Mouse (Mus musculus): ENCODE results near the gene Angel2. TPM values are rescaled to one million over a fixed set of nuclear protein-coding genes. Genes with fewer than 3 reads are reported as not detected.
A peak's percentile ranks its signal among the peaks of the same experiment; 100 is the strongest.

Gene Angel2
- total RNA-seq, 2 experiments from 2014 or later = 50.2 to 60.1 TPM

DNA sequence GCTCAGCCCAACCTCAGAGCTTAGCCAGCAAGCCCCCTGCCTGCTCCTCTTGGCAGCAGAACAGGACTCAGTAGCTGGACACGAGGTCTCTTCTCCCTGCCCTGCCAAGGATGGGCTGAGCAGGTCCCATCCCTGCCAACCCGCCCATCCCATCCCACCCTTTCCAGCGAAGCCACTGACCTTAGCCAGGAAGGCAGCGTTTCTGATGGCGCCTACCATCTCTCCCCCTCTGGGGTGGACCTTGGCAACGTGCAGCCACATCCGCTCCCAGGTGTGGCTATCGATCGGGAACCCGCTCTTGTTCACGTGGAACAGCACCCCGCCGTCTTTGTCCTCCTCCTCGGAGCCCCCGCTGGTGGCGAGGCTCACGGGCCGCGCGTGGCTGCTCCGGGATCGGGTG lies 53.1 kb downstream of the Angel2 start:
- no peak for DNase-seq (ENCODE audit: extremely low spot score in 1 of 2, low spot score in 1 of 2)

DNA sequence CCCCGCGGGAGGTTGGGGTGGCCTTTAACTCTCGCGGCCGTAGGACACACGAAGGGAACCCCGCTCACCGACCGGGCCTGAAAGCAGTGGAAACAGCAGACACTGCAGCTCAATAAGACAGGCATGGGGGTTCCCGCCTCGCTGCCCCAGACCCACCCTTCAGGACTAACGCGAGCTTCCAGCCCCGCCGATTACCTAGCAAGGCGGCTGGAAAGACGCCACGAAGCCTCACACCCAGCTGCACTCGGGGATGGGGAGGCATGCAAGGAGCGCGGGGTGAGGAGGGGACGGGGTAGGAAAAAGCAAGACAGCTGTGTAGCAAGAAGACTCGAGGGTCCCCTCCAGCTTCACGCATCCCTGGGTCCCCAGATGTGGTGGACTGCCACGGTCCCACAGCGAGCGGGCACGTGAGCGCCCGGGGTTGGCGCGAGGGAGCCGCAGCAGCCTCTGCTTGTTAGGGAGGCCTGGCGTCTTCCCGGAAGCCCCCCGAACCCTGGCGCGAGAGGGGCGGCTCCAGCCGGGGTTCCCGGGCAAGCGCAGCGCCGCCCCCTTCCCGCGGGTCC lies 53.7 kb downstream of the Angel2 start:
- DNase-seq (ENCODE audit: extremely low spot score in 1 of 2, low spot score in 1 of 2) = no peak

DNA sequence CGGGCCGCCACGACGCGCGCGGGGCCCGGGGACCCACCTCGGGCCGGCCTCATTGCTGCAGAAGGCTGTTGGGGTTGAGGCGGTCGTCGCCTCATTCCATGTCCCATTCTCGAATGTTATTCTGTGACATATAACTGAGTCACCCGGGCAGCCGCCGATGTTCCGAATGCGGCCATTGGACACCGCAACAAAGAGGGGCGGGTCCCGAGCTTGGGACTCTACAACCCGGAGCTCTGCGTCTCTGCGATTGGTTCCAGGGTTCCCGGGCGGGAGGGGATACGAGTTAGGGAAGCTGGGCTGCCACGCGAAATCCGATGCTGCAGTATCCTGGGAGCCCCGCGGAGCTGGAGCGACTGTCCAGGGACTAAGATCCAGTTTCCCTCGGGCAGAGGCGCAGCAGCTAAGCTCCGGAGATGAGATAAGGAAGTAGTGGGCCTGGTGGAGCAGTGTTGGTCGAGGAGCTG lies 54.2 kb downstream of the Angel2 start, which contains the start of gene Vash2:
Gene Vash2, minus strand, starts transcription at position 197 of the 464 bp plus-strand sequence.
- DNase-seq (ENCODE audit: extremely low spot score in 1 of 2, low spot score in 1 of 2) = peak; percentile 44 to 53

- no peak for DNase-seq (ENCODE audit: extremely low spot score in 1 of 2, low spot score in 1 of 2)
Observed at GRCm38 (mm10) chr1:190980470-190980869, 55.6 kb downstream of the Angel2 start.

DNA sequence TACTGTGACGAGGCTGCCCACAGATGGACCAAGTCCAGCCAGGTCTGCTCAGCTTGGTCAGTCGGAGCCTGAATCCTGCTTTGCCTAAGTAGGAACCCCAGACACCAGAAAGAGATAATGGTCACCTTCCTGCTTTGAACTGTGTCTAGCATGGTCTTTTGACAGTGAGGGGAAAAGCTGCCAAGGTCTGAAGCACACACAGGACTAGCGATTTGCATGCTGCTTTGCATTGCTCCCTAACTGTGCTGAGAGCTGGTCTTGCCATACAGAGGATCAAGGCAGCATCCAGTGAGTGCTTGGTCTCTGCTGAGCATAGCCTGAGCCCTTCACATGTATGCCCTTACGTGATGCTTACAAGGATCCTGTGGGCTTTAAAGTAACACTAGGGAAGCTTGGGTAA lies 56.5 kb downstream of the Angel2 start:
- DNase-seq (ENCODE audit: extremely low spot score in 1 of 2, low spot score in 1 of 2) = no peak

DNA sequence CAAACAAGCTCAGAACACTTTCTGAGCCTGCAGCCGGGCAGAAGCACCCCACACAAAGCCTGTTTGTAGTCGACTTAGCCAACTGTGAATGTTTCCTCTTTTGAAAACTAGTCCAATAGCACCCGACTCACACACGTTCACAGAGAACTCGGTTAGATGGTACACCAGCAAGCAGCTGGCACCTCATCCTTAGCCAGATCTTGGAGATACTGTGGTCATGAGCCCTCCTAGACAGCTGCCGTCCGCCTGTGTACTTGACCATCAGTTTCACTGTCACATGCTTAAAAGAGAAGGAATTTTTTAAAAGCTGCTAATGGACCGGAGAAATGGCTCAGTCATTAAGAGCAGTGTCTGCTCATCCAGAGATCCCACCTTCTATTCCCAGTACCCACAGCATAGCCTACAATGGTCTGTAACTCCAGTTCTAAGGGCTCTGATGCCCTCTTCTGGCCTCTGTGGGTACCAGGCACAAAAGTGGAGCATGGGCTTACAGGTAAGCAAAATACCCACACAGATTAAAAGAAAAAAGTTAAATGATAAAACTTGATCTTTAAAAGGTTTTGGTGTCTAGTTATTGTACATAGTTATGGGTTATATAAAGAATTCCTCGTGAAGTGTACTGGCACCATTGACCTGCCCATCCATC lies 64.6 kb downstream of the Angel2 start:
- DNase-seq (ENCODE audit: extremely low spot score in 1 of 2, low spot score in 1 of 2) = no peak

GRCm38 (mm10) chr1:190995548-190995947 lies 70.6 kb downstream of the Angel2 start:
- peak in 1 of 2 experiments; percentile 55 for DNase-seq (ENCODE audit: extremely low spot score in 1 of 2, low spot score in 1 of 2)

DNA sequence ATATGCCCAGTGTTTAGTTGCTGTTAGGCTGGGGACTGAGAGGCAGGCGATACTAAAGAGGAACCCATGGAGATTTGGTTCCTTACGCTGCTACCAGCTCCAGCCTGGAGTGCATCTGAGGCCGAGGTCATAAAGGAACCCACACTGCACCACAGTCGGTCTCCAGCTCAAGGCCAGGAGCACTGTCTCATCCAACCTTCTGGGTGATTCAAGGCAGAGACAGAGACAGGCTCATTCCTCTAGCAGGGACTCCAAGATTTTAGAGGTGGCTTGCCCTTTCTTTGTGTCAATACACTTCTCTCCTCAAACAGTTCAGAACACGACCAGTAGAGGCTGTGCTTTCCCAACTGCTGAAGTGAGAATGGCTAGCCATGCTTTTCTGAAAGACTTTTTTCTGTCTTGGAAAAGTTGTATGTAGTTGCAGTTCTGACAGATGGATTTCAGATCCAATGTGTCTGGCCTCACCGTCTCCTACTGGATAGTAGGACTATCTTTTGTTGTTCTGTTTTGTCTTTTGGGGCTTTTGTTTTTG lies 71.5 kb downstream of the Angel2 start:
- no peak for DNase-seq (ENCODE audit: extremely low spot score in 1 of 2, low spot score in 1 of 2)

Other genes with a start within 250 kb of the Angel2 start
- 10 to 100 TPM; 69.0 to 74.8 TPM for gene Rps6kc1, start 13.3 kb upstream of the Angel2 start, total RNA-seq (2021)
- gene Vash2, start 54.2 kb downstream of the Angel2 start, total RNA-seq (2021) = 1 to 10 TPM; 2.1 to 3.4 TPM
- 10 to 100 TPM; 11.8 to 18.3 TPM for gene Flvcr1, start 101.0 kb downstream of the Angel2 start, total RNA-seq (2021)
- gene Spata45, start 111.5 kb downstream of the Angel2 start, total RNA-seq (2021) = not detected
- 10 to 100 TPM; 24.0 to 44.7 TPM for gene Tatdn3, start 137.8 kb downstream of the Angel2 start, total RNA-seq (2021)
- under 1 TPM; 0.80 to 0.91 TPM for gene Nsl1, start 137.9 kb downstream of the Angel2 start, total RNA-seq (2021)
- gene Batf3, start 172.7 kb downstream of the Angel2 start, total RNA-seq (2021) = 1 to 10 TPM in 1 of 2 experiments, under 1 TPM in 1; 0.96 to 1.1 TPM
- not detected for gene Fam71a, start 239.7 kb downstream of the Angel2 start, total RNA-seq (2021)

Measured in layer of hippocampus, postnatal 25 days (tissue).